8 mouse cellular contexts compared by ENCODE assay signal in genomic region chr5:98180888-98181635, GRCm38 (mm10). TPM values are rescaled to one million over a fixed set of nuclear protein-coding genes. Genes with fewer than 3 reads are reported as not detected.
DNase-seq lines count a peak whose midpoint lies in the region; ATAC-seq lines count a peak whose summit lies in the region.

No protein-coding gene starts in this region.

- no peak for ATAC-seq in heart, embryonic 15.5 days (replicated peaks; ENCODE audit: insufficient number of reproducible peaks, insufficient read depth, low FRiP score, low read depth)
- ATAC-seq in midbrain, embryonic 11.5 days (ENCODE audit: low FRiP score) = peak; percentile 28; the same call in 1 of the 2 replicates

- peaks cover 97% of the 10 kb centered on the region for H3K27me3 ChIP-seq in heart, embryonic 15.5 days
- H3K27me3 ChIP-seq in midbrain, embryonic 11.5 days (ENCODE audit: control insufficient read depth, insufficient read depth, low read length) = peaks cover 70% of the 10 kb centered on the region

- peak; percentile 57 for DNase-seq in left cerebral cortex, postnatal 4 days
- DNase-seq in left cerebral cortex, adult 9 months (ENCODE audit: low spot score in 2 of 2) = no peak
- DNase-seq in cerebellum, postnatal 14 days = peak; percentile 77
- DNase-seq in midbrain, embryonic 11.5 days (ENCODE audit: low spot score, missing footprints) = peak; percentile 96
- DNase-seq in urinary bladder, postnatal 36 days (ENCODE audit: low spot score in 2 of 2) = no peak
- no peak for DNase-seq in gastrocnemius, adult 8-10 months (ENCODE audit: low spot score in 2 of 2)
- no peak for DNase-seq in natural killer cell, adult 2 months (ENCODE audit: low spot score in 2 of 2)

- H3K9ac ChIP-seq in heart, embryonic 15.5 days = no peak overlapping the region
- peak overlapping the region; percentile 47 for H3K9ac ChIP-seq in midbrain, embryonic 11.5 days (ENCODE audit: low read length)

- no peak overlapping the region for H3K27ac ChIP-seq in heart, embryonic 15.5 days
- peak overlapping the region; percentile 55; the same call in 1 of the 2 replicates for H3K27ac ChIP-seq in midbrain, embryonic 11.5 days (ENCODE audit: low read depth, low read length)

- no peaks in the 10 kb centered on the region for H3K9me3 ChIP-seq in heart, embryonic 15.5 days (replicated peaks)
- no peaks in the 10 kb centered on the region for H3K9me3 ChIP-seq in midbrain, embryonic 11.5 days (ENCODE audit: control insufficient read depth, low read length)

- peaks cover 27% of the 10 kb centered on the region for H3K4me1 ChIP-seq in heart, embryonic 15.5 days (replicated peaks)
- H3K4me1 ChIP-seq in midbrain, embryonic 11.5 days (ENCODE audit: control insufficient read depth, insufficient read depth, low read length) = peaks cover 43% of the 10 kb centered on the region

- no peaks in the 10 kb centered on the region for H3K36me3 ChIP-seq in heart, embryonic 15.5 days
- H3K36me3 ChIP-seq in midbrain, embryonic 11.5 days (ENCODE audit: control insufficient read depth, insufficient read depth, low read length) = no peaks in the 10 kb centered on the region

- H3K4me3 ChIP-seq in heart, embryonic 15.5 days = peak overlapping the region; percentile 18
- peak overlapping the region; percentile 30 for H3K4me3 ChIP-seq in midbrain, embryonic 11.5 days (ENCODE audit: low read depth, low read length)

- under 1% methylated on average over 27 of the region's 27 CpGs for WGBS in heart, embryonic 15.5 days
- under 1% methylated on average over 27 of the region's 27 CpGs for WGBS in midbrain, embryonic 11.5 days

- intact Hi-C loops in left cerebral cortex, postnatal 4 days (cut with DNase I) = loop anchor here (10.0 kb wide), 3 partner anchors 536 to 1056 kb away; no protein-coding TSS in a partner anchor

- peak overlapping the region; percentile 41 for H3K4me2 ChIP-seq in heart, embryonic 15.5 days
- peak overlapping the region; percentile 40 for H3K4me2 ChIP-seq in midbrain, embryonic 11.5 days

RNA-seq across cellular contexts. Expression of gene Prdm8, which starts 14.1 kb away (rescaled TPM):
- 10 to 100 TPM; 60.6 to 64.9 TPM for total RNA-seq in left cerebral cortex, postnatal 4 days (2021)
- 0.15 TPM in 1 of 2 replicates, not detected in the other for polyA plus RNA-seq in heart, embryonic 15.5 days (2015; fragmentation: Nextera tagmentation; extraction: Ambion mirVana)
- 1.0 and 1.7 TPM in 2 replicates for polyA plus RNA-seq in midbrain, embryonic 11.5 days (2014; fragmentation: Nextera tagmentation; extraction: Ambion mirVana)
- under 1 TPM; 0.47 to 0.90 (median 0.63) TPM for total RNA-seq in gastrocnemius, adult 8-10 months (2022)

Comparison
In these comparisons a context has a peak if more than half of its experiments do, and no peak if none do; other contexts are left out.
1. DNase-seq: peak in left cerebral cortex, postnatal 4 days (single experiment), cerebellum, postnatal 14 days (2 of 2) and midbrain, embryonic 11.5 days (single experiment); none in left cerebral cortex, adult 9 months (0 of 2), urinary bladder, postnatal 36 days (0 of 2), gastrocnemius, adult 8-10 months (0 of 2) and natural killer cell, adult 2 months (0 of 2).
2. RNA of gene Prdm8, which starts 14.1 kb away (total RNA-seq): 60.6 to 64.9 TPM in left cerebral cortex, postnatal 4 days; 0.47 to 0.90 TPM in gastrocnemius, adult 8-10 months; every median in the first group is over 10 times any median in the second.